Mouse (Mus musculus): ENCODE measurements at regions not wholly inside any gene's neighbourhood (a gene's known extent, or its start where the extent isn't known, plus 50 kb on each side); places are given as distances from the start of the nearest gene placed in this dataset.

GRCm38 (mm10) chr4:152832757-152833363, 355.2 kb upstream of the Kcnab2 start:
- TF ChIP-seq TCF12 (IDR thresholded peaks at IDR 0.05; ENCODE audit: low read depth, low read length) (no peak), ETS1 (conservative IDR thresholded peaks at IDR 0.05; ENCODE audit: low read depth, low read length) (no peak), TBP (conservative IDR thresholded peaks at IDR 0.05; ENCODE audit: low read depth, low read length) (no peak), ZMIZ1 (IDR thresholded peaks at IDR 0.05; ENCODE audit: low read depth, low read length) (no peak), ZNF384 (IDR thresholded peaks at IDR 0.05; ENCODE audit: low read depth, low read length) (no peak), JUN (IDR thresholded peaks at IDR 0.05; ENCODE audit: insufficient read depth, low read depth, low read length) (no peak), ZKSCAN1 (IDR thresholded peaks at IDR 0.05; ENCODE audit: borderline replicate concordance, low read depth, low read length) (no peak), HCFC1 (IDR thresholded peaks at IDR 0.05; ENCODE audit: low read depth, low read length) (no peak)
- dilution Hi-C loops (cut with MboI; ENCODE audit: extremely low pct_ligation_motif_present, extremely low pct_unique_long_range_greater_than_20kb, low sequenced_read_pairs): no loop called here
- Histone ChIP-seq H3K79me2 (replicated peaks; ENCODE audit: control insufficient read depth, extremely low read depth, insufficient read depth, poor library complexity, severe bottlenecking) (no peaks in the 10 kb centered on the region), H3K27me3 (replicated peaks) (no peaks in the 10 kb centered on the region), H3K36me3 (replicated peaks in 1 of 2; ENCODE audit: control insufficient read depth in 1 of 2, insufficient read depth in 1 of 2, low read length in 1 of 2) (no peaks in the 10 kb centered on the region), H3K4me3 (replicated peaks in 1 of 3; ENCODE audit: low read depth in 2 of 3, low read length in 2 of 3, poor library complexity in 1 of 3) (no peak overlapping the region), H3K9ac (ENCODE audit: insufficient read depth, low read depth) (no peak overlapping the region), H3K4me1 (ENCODE audit: control insufficient read depth in 1 of 2, insufficient read depth in 2 of 2) (no peaks in the 10 kb centered on the region), H3K9me3 (replicated peaks; ENCODE audit: low read length) (peaks cover 95% of the 10 kb centered on the region), H3K27ac (ENCODE audit: insufficient read depth, low read depth) (no peak overlapping the region), H3K4me2 (ENCODE audit: insufficient read depth, low read depth, poor library complexity, severe bottlenecking) (no peak overlapping the region)
- in situ Hi-C loops (cut with MboI; ENCODE audit: low pct_ligation_motif_present, low pct_unique_long_range_greater_than_20kb, low sequenced_read_pairs): no loop called here
- DNase-seq (ENCODE audit: extremely low read depth): no peak

- Histone ChIP-seq H3K27me3 (replicated peaks) (no peaks in the 10 kb centered on the region), H3K4me2 (ENCODE audit: insufficient read depth, low read depth, poor library complexity, severe bottlenecking) (no peak overlapping the region), H3K79me2 (replicated peaks; ENCODE audit: control insufficient read depth, extremely low read depth, insufficient read depth, poor library complexity, severe bottlenecking) (no peaks in the 10 kb centered on the region), H3K36me3 (replicated peaks in 1 of 2; ENCODE audit: control insufficient read depth in 1 of 2, insufficient read depth in 1 of 2, low read length in 1 of 2) (no peaks in the 10 kb centered on the region), H3K9ac (ENCODE audit: insufficient read depth, low read depth) (no peak overlapping the region), H3K4me3 (replicated peaks in 1 of 3; ENCODE audit: low read depth in 2 of 3, low read length in 2 of 3, poor library complexity in 1 of 3) (no peak overlapping the region), H3K27ac (ENCODE audit: insufficient read depth, low read depth) (no peak overlapping the region), H3K4me1 (ENCODE audit: control insufficient read depth in 1 of 2, insufficient read depth in 2 of 2) (no peaks in the 10 kb centered on the region), H3K9me3 (replicated peaks; ENCODE audit: low read length) (peaks cover 90% of the 10 kb centered on the region)
- DNase-seq (ENCODE audit: extremely low read depth): no peak
- dilution Hi-C loops (cut with MboI; ENCODE audit: extremely low pct_ligation_motif_present, extremely low pct_unique_long_range_greater_than_20kb, low sequenced_read_pairs): no loop called here
- in situ Hi-C loops (cut with MboI; ENCODE audit: low pct_ligation_motif_present, low pct_unique_long_range_greater_than_20kb, low sequenced_read_pairs): no loop called here
- TF ChIP-seq MXI1 (IDR thresholded peaks at IDR 0.05; ENCODE audit: low read depth, low read length) (no peak), ZNF384 (IDR thresholded peaks at IDR 0.05; ENCODE audit: low read depth, low read length) (no peak), POLR2AphosphoS2 (IDR thresholded peaks at IDR 0.05; ENCODE audit: low read depth, low read length) (no peak), UBTF (IDR thresholded peaks at IDR 0.05; ENCODE audit: low read depth, low read length) (no peak), JUND (conservative IDR thresholded peaks at IDR 0.05; ENCODE audit: low read depth, low read length) (no peak)
Measured at GRCm38 (mm10) chr4:152825185-152825584, 347.5 kb upstream of the Kcnab2 start.

GRCm38 (mm10) chr4:152816139-152816757, 338.6 kb upstream of the Kcnab2 start:
- no peak for DNase-seq (ENCODE audit: extremely low read depth)
- no peak overlapping the region for H3K9ac ChIP-seq (ENCODE audit: insufficient read depth, low read depth)
- no peaks in the 10 kb centered on the region for H3K27me3 ChIP-seq (replicated peaks)
- no peak overlapping the region for H3K4me3 ChIP-seq (replicated peaks in 1 of 3; ENCODE audit: low read depth in 2 of 3, low read length in 2 of 3, poor library complexity in 1 of 3)
- no peaks in the 10 kb centered on the region for H3K4me1 ChIP-seq (ENCODE audit: control insufficient read depth in 1 of 2, insufficient read depth in 2 of 2)
- TF ChIP-seq USF1 (IDR thresholded peaks at IDR 0.05; ENCODE audit: low read depth, low read length): no peak
- no peak for TF ChIP-seq SMC3 (IDR thresholded peaks at IDR 0.05; ENCODE audit: low read depth, low read length)
- TF ChIP-seq MAX (IDR thresholded peaks at IDR 0.05; ENCODE audit: low read length): no peak
- TF ChIP-seq KAT2A (IDR thresholded peaks at IDR 0.05; ENCODE audit: insufficient replicate concordance, low read length): no peak
- no peaks in the 10 kb centered on the region for H3K79me2 ChIP-seq (replicated peaks; ENCODE audit: control insufficient read depth, extremely low read depth, insufficient read depth, poor library complexity, severe bottlenecking)
- H3K9me3 ChIP-seq (replicated peaks; ENCODE audit: low read length): peaks cover 90% of the 10 kb centered on the region
- H3K36me3 ChIP-seq (replicated peaks in 1 of 2; ENCODE audit: control insufficient read depth in 1 of 2, insufficient read depth in 1 of 2, low read length in 1 of 2): no peaks in the 10 kb centered on the region
- H3K4me2 ChIP-seq (ENCODE audit: insufficient read depth, low read depth, poor library complexity, severe bottlenecking): no peak overlapping the region
- in situ Hi-C loops (cut with MboI; ENCODE audit: low pct_ligation_motif_present, low pct_unique_long_range_greater_than_20kb, low sequenced_read_pairs) (no loop called here), dilution Hi-C loops (cut with MboI; ENCODE audit: extremely low pct_ligation_motif_present, extremely low pct_unique_long_range_greater_than_20kb, low sequenced_read_pairs) (no loop called here)
- H3K27ac ChIP-seq (ENCODE audit: insufficient read depth, low read depth): no peak overlapping the region
